Mouse (Mus musculus): ENCODE measurements around the gene Rad18.

DNA sequence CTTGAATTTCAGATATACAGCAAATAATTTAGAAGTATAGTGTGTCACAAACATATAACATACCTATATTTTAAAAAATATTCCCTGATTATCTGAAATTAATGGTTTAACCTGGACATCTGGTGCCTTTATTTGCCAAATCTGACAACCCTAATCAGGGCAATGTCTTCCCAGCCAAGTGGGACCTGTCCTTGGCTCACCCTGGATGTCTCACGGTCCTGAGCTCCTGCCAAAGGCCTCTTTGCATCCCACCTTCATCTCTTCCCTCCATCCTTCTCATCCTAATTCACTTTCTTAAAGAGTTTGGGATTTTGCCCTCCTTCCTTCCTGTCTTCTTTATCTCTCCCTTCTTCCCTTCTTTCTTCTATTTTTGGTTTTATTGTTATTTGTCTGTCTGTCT lies 2.6 kb upstream of the Rad18 start:
- TF ChIP-seq GATA1 (IDR thresholded peaks at IDR 0.05; ENCODE audit: low read length) = no peak
- no peak for TF ChIP-seq TAL1 (IDR thresholded peaks at IDR 0.05; ENCODE audit: low read length)

Measured in erythroblast, embryonic 14.5 days (primary cell).